Mouse (Mus musculus) heart, embryonic 14.5 days (tissue): ENCODE results near the gene Cfap221. TPM values are rescaled to one million over a fixed set of nuclear protein-coding genes. Genes with fewer than 3 reads are reported as not detected.

Experiments
- ATAC-seq: fragments of 200-750 bp; cut with Nextera tagmentation; 2 replicates; pipeline ENCODE4 v1.8.0; 2017; ENCODE audit warnings: low read depth, moderate TSS enrichment; ENCODE audit not compliant: insufficient number of reproducible peaks, insufficient read depth, low FRiP score
- H3K27ac ChIP-seq, 2 experiments: fragments of 200-500 bp in 1 of 2; fragments of 300-500 bp in 1 of 2; sonication (generic) in 1 of 2; replicated peaks in 1 of 2; 2 replicates each; pipeline ENCODE4 v1.5.1; 2012 to 2014; ENCODE audit warnings: low read depth in 2 of 2, low read length in 2 of 2, control low read depth in 1 of 2, mild to moderate bottlenecking in 1 of 2, mixed read lengths in 1 of 2; ENCODE audit not compliant: control insufficient read depth in 1 of 2, insufficient read depth in 1 of 2
- H3K27me3 ChIP-seq: fragments of 300-500 bp; sonication (generic); 2 replicates; pipeline ENCODE4 v1.6.1; 2014; ENCODE audit warnings: mild to moderate bottlenecking, low read length, control low read depth; ENCODE audit not compliant: control insufficient read depth, insufficient read depth
- H3K36me3 ChIP-seq: fragments of 300-500 bp; sonication (generic); 2 replicates; pipeline ENCODE4 v1.6.1; 2014; ENCODE audit warnings: mild to moderate bottlenecking, control low read depth, low read length, mixed read lengths; ENCODE audit not compliant: control insufficient read depth, insufficient read depth
- H3K4me1 ChIP-seq, 2 experiments: fragments of 200-500 bp in 1 of 2; fragments of 300-500 bp in 1 of 2; sonication (generic) in 1 of 2; 2 replicates each; pipeline ENCODE4 v1.6.1; 2012 to 2014; ENCODE audit warnings: low read length in 2 of 2, control low read depth in 1 of 2, mixed read lengths in 1 of 2; ENCODE audit not compliant: control insufficient read depth in 2 of 2, insufficient read depth in 2 of 2
- H3K4me2 ChIP-seq: fragments of 300-500 bp; sonication (generic); 2 replicates; pipeline ENCODE4 v1.6.1; 2014; ENCODE audit warnings: mild to moderate bottlenecking, low read length
- H3K4me3 ChIP-seq, 2 experiments: fragments of 200-500 bp in 1 of 2; fragments of 300-500 bp in 1 of 2; sonication (generic) in 1 of 2; 2 replicates each; pipeline ENCODE4 v1.5.1; 2012 to 2014; ENCODE audit warnings: low read length in 2 of 2, mild to moderate bottlenecking in 2 of 2, control low read depth in 1 of 2, low read depth in 1 of 2, moderate library complexity in 1 of 2; ENCODE audit not compliant: control insufficient read depth in 1 of 2, insufficient read depth in 1 of 2
- H3K9ac ChIP-seq: fragments of 300-500 bp; sonication (generic); 2 replicates; pipeline ENCODE4 v1.6.1; 2014; ENCODE audit warnings: mild to moderate bottlenecking, low read length
- H3K9me3 ChIP-seq: fragments of 300-500 bp; sonication (generic); 2 replicates; pipeline ENCODE4 v1.6.1; 2016; ENCODE audit warnings: low read length, control low read depth; ENCODE audit not compliant: control insufficient read depth
- WGBS: fragments of 180-500 bp; shearing (Covaris S2); extraction: QIAGEN DNeasy Blood & Tissue Kit; methylation state at CpG from one replicate; pipeline ENCODE4 v1.1.7; 2014; 5-methylcytosine and 5-hydroxymethylcytosine counted together
- polyA plus RNA-seq: library from polyadenylated mRNA; unstranded; fragments of >200 nt; fragmentation: Nextera tagmentation; extraction: Ambion mirVana; gene quantifications from 2 replicates; pipeline ENCODE4 v1.2.1, GENCODE M21; 2014

The Cfap221 gene
- polyA plus RNA-seq, 1 experiment from 2014 or later = not detected

DNA sequence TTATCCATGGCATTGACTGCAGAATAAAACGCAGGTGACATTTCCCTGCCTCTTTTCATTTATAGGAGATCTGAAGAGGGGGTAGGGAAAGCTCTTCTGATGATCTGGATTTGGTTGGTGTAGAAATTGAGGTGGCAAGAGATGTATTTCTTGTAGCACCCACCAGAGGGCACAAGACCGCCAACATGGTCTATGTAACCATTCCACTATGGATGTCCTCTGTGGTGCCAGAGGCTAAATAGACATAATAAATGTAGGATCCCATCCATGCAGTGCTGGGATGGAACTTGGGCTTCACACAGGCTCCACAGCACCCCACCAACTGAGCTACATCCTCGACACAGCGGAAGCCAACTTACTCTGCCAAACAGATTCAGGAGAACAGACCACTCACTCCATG is 77.7 kb downstream of the Cfap221 start:
- H3K9me3 ChIP-seq = no peaks in the 10 kb centered on the region
- H3K4me2 ChIP-seq = no peak overlapping the region
- WGBS = 52% methylated on average over 4 of the region's 4 CpGs
- no peak overlapping the region for H3K27ac ChIP-seq
- H3K4me3 ChIP-seq = no peak overlapping the region
- no peak overlapping the region for H3K9ac ChIP-seq
- no peaks in the 10 kb centered on the region for H3K36me3 ChIP-seq
- no peaks in the 10 kb centered on the region for H3K27me3 ChIP-seq
- no peak for ATAC-seq
- H3K4me1 ChIP-seq = no peaks in the 10 kb centered on the region

DNA sequence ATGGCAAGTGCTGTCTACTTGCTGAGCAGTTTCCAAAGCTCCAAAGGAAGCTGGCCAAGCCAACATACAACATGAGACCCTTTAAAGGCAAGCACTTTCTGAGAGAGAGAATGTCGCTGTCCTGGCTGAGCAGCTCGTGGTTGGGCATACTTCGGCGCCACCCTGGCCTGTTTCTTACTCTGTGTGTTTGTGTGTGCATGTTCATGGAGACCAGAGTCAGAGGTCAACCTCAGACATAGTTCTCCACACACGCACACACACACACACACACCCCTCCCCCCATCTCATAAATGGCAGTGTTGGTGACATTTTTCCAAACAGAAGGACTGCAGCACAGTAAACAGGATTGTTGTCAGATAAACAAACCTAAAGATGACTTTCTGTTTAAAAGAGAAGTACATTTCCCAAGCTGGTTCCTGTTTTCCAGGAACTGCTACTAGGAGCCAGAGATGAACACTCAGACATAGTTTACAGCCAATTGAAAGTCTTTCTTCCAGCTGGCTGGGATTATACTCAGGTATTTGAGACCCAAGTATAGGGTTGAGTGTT is 80.1 kb downstream of the Cfap221 start:
- Histone ChIP-seq H3K27ac (no peak overlapping the region), H3K4me1 (peaks cover 2 to 4% of the 10 kb centered on the region in 2 experiments; a peak in 2 of 4 replicates), H3K4me3 (no peak overlapping the region), H3K9me3 (no peaks in the 10 kb centered on the region), H3K9ac (no peak overlapping the region), H3K4me2 (no peak overlapping the region), H3K36me3 (no peaks in the 10 kb centered on the region), H3K27me3 (no peaks in the 10 kb centered on the region)
- WGBS = 86% methylated on average over 5 of the region's 5 CpGs
- no peak for ATAC-seq

DNA sequence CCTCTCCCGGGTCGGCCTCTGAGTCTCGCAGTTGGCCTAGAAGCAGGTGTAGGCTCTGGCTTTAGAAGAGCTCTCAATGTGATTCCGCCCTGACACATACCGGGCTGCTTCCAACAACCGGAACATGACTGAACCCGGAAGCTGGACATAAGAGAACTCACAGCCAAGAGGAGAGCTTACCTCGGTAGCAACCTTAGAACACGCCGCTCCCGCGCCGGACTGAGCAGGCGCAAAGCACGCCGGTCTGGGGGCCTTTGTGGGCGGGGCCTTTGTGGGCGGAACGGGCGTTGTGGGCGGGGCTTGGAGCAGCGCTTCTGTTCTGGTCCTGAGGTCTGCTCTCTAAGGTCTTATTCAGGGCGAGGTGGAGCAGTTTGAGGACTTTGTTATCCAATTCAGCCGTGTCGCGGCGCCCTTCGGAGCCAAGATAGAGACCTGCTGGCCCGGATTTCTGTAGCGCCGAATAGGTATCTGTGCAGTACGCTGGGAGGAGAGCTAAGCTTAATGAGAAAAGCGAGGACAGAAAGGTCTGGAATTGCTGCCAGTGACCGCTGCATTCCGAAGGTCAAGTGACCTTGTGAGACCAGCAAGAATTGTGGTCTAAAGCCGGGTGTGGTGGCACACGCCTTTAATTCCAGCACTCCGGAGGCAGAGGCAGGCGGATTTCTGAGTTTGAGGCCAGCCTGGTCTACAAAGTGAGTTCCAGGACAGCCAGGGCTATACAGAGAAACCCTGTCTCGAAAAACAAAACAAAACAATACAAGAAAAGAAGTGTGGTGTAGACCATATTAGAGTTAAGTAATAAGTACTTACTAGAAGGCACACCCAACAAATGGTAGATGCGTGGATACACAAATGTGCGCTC is 83.8 kb downstream of the Cfap221 start, which contains the start of gene Tmem177:
Gene Tmem177 (minus strand): TSS at position 256 of the 862 bp plus-strand sequence.
- Histone ChIP-seq H3K9me3 (no peaks in the 10 kb centered on the region), H3K4me2 (peak within 1 kb of the TSS; percentile 71), H3K4me1 (peaks cover 2 to 5% of the 10 kb centered on the region in 2 experiments; a peak in 2 of 4 replicates), H3K27ac (peak within 1 kb of the TSS; percentile 79 to 81), H3K4me3 (peak within 1 kb of the TSS; percentile 52 to 77), H3K27me3 (no peaks in the 10 kb centered on the region), H3K9ac (peak within 1 kb of the TSS; percentile 72), H3K36me3 (peaks cover 16% of the 10 kb centered on the region)
- peak; percentile 93 for ATAC-seq
- WGBS = 10% methylated on average over 42 of the region's 42 CpGs

DNA sequence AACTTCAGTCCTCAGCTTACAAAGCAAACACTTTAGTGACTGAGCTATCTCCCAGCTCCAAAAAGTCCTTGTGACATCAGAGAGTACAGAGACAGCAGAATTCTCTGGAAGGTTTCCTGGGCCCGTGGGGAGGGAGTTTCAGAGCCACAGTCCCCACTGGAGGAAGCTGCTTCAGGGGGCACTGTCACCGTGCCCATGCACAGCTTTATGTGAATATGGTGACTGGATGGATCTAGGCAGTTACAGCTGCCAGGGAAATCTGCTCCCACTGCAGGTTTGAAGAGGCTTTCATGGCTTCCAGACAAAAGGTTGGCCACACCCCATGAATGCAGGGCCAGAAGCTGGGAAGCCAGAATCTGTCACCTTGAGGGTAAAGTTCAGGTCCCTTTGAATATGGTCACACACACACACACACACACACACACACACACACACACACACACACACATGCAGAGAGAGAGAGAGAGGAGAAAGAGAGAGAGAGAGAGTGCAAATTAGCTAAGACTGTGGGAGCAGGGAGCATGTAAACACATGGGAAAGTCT is 89.8 kb downstream of the Cfap221 start:
- no peaks in the 10 kb centered on the region for H3K27me3 ChIP-seq
- H3K36me3 ChIP-seq = peaks cover 16% of the 10 kb centered on the region
- peaks cover 8 to 15% of the 10 kb centered on the region in 2 experiments for H3K4me1 ChIP-seq
- no peak for ATAC-seq
- 64% methylated on average over 2 of the region's 2 CpGs for WGBS
- no peak overlapping the region for H3K4me3 ChIP-seq
- no peak overlapping the region for H3K27ac ChIP-seq
- no peaks in the 10 kb centered on the region for H3K9me3 ChIP-seq
- H3K9ac ChIP-seq = no peak overlapping the region
- H3K4me2 ChIP-seq = no peak overlapping the region

DNA sequence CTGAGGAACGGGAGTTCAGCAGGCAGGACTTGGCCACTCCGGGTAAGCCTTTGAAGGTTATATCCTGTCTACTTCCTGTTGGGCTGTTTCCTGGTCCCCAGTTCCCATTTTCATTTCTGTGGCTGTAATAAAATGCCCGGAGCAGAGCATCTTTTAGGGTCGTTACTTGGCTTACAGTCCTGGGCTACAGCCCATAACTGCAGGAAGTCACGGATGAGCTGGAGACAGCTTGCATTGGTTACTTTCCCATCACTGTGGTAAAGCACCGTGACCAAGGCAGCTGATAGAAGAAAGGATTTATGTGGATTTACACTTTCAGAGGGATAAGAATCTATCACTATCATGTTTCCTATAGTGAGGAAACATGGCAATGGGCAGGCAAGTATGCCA is 93.8 kb downstream of the Cfap221 start:
- Histone ChIP-seq H3K27me3 (no peaks in the 10 kb centered on the region), H3K27ac (no peak overlapping the region; a peak in 1 of 4 replicates), H3K36me3 (no peaks in the 10 kb centered on the region), H3K4me3 (no peak overlapping the region), H3K9ac (no peak overlapping the region), H3K9me3 (no peaks in the 10 kb centered on the region), H3K4me1 (peaks cover 8 to 12% of the 10 kb centered on the region in 2 experiments), H3K4me2 (0 out of 2 replicates have a peak overlapping the region, but pooled peaks have one; percentile 10)
- 59% methylated on average over 6 of the region's 6 CpGs for WGBS
- ATAC-seq = no peak

DNA sequence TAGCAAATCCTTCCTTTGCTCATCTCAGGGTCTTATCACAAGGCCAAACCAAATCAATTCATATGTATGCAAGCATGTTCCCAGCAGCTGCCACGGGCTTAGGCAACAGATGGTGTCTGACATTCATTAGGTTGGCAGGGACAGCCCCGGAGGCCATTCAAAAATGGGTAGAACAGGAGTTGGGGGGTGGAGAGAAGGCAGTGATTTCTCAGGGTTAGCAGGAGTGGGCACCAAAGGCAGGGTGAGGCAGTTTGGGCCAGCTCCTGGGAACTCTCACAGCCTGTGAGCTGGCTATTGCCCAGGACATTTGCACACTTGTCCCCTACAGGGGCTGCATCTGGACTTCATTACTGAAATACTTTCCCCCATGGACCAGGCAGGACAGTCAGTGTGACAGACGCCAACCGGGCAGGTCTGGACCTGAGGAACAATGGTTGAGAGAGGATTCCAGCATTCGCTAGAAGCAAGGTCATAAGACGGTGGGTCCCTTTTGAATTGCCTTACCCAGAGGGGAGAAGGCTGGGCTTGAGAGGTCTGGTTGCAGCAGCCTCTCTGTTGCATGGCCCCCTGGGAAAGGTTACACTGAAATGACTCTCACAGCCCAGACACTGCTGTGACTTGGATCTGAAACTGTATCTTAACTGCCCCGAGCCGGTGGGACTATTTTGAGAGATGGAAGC is 94.3 kb downstream of the Cfap221 start:
- no peak for ATAC-seq
- H3K4me1 ChIP-seq = peaks cover 8 to 12% of the 10 kb centered on the region in 2 experiments
- peak overlapping the region in 1 of 2 experiments; percentile 45; a peak in 2 of 4 replicates for H3K27ac ChIP-seq
- no peaks in the 10 kb centered on the region for H3K27me3 ChIP-seq
- H3K9me3 ChIP-seq = no peaks in the 10 kb centered on the region
- 41% methylated on average over 8 of the region's 8 CpGs for WGBS
- no peaks in the 10 kb centered on the region for H3K36me3 ChIP-seq
- H3K9ac ChIP-seq = no peak overlapping the region
- H3K4me2 ChIP-seq = 0 out of 2 replicates have a peak overlapping the region, but pooled peaks have one; percentile 10
- no peak overlapping the region for H3K4me3 ChIP-seq
